Mouse (Mus musculus): ENCODE data around the gene Pxn.
A peak's percentile ranks its signal among the peaks of the same experiment; 100 is the strongest.
"Not testable (repeated sequence)": the region's sequence is repeated elsewhere in the genome, so short reads cannot be mapped to it uniquely, and the experiment has no call there.

Pxn gene

DNA sequence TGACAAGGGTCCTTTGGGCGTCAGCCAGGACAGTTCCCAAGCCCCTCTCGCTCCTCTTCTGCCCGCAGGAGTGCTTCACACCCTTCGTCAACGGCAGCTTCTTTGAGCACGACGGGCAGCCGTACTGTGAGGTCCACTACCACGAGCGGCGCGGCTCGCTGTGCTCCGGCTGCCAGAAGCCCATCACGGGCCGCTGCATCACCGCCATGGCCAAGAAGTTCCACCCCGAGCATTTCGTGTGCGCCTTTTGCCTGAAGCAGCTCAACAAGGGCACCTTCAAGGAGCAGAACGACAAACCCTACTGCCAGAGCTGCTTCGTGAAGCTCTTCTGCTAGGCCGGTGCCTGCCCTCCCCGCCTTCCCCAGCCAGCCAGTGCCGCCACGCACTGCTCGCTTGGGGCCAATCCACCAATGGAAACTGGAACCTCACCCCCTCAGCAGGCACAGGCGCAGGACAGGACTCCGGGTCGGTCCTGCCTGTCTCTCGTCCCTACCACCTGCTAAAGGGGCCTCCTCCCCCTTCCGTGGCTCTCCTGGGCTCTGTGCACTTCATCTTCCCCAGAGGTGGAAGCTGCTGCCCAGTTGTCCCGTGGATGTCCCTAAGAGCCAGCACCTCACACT is 47.4 kb downstream of the Pxn start:
- DNase-seq (ENCODE audit: low spot score in 2 of 2) = no peak

DNA sequence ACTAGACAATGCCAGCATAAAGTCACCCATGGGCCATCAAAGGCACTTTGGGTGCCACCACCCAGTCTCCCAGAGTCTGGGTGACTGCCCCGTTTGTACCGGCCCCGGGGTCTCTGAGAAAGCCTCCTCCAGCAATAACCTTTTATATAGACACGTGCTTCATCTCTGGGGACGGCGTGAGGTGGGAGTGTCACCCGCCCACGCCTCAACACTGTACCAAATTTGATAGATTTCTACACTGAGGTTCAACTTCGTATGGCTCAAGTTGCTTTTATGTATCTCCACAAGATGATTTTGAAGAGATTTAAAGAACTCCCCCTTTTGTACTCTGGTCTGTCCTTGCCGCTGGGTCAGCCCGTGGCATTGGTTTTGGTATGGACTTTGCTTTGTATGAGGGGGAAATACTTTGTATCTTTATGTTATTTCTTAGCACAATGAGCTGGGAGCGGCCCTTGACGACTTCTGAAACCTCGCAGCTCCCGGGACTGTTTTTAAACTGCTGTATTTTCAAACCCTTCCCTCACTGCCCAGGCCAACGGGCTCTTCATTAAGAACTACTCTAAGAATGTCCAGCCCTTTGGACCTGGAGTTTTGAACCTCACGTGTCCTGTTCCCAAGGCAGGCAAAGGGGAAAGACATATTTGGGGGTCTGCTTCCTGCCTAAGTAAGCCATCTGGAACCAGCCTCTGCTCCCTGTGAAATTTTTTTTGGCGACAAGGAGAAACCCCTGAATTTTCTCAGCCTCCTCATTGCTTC is 48.2 kb downstream of the Pxn start:
- no peak for DNase-seq (ENCODE audit: low spot score in 2 of 2)

- DNase-seq (ENCODE audit: low spot score in 2 of 2) = peak; percentile 74 to 76
These were observed 49.7 kb downstream of the Pxn start for GRCm38 (mm10) chr5:115556217-115556616.

GRCm38 (mm10) chr5:115558182-115558794 is 51.8 kb downstream of the Pxn start:
- no peak for DNase-seq (ENCODE audit: low spot score in 2 of 2)

DNA sequence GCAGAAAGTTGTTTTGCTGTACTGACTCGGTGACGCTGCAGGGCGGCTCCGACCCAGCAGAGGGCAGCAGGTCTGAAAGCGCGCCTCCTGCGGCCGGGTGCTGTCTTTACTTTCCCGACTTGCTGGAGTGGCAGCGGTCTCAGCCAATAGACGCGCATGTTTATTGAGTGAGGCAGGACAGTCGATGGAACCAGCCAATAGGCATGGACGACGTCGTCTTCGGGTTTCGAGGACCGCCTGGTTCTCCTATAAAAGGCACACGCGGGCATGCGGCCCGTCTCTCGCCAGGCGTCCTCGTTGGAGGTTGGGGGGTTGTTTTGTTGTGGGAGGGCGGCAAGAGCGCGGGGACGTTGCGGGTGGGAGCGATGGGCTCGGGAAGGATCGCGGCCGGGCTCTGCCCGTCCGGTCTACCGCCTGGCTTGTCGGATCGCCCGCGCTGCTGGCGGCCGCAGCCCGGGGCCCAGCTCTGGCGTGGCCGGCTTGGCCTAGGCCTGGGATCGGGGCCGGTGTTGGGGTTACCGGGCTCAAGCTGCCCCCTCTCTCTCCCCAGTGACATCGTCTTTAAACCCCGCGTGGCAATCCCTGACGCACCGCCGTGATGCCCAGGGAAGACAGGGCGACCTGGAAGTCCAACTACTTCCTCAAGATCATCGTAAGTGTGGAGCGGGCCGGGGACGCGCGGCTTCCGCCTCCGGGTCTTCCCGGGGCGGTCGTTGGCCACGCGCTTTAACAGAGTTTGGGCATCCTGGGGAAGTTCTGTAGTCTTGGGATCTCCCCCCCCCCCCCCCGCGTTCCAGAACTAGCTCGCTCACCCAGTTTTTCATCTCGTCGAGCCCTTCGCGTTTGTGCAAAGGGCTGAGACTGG is 53.0 kb downstream of the Pxn start, which contains the start of gene Rplp0:
Gene Rplp0 (plus strand): TSS at position 231 of the 865 bp plus-strand sequence.
- peak; percentile 100 for DNase-seq (ENCODE audit: low spot score in 2 of 2)

GRCm38 (mm10) chr5:115560336-115560905 is 53.9 kb downstream of the Pxn start:
- DNase-seq (ENCODE audit: low spot score in 2 of 2) = no peak

- DNase-seq (ENCODE audit: low spot score in 2 of 2) = no peak
These were observed 57.5 kb downstream of the Pxn start for GRCm38 (mm10) chr5:115563771-115564585.

GRCm38 (mm10) chr5:115564737-115565393 is 58.4 kb downstream of the Pxn start, which contains the start of gene Gcn1l1:
TSS of gene Gcn1l1 (plus strand) at chr5:115565254.
- peak; percentile 84 to 86 for DNase-seq (ENCODE audit: low spot score in 2 of 2)

DNA sequence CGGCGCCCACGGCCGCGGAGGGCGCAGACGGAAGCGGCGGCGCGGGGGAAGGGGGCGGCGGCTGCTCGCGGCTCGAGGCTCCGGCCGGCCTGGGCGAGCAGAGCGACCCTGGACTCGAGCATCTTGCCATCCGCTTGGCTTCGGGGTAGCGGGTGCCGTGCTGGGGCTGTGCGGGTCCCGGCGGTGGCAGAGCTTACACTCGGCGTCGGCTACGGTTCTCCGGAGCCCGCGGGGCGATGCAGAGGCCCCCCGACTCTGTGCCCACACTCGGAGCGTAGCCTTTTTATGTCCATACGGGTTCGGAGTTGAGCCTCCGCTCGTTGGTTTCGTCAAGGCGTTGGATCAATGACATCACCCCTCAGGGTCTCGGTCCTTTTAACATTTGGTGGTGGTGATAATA is 58.9 kb downstream of the Pxn start:
- DNase-seq (ENCODE audit: low spot score in 2 of 2) = no peak

- DNase-seq (ENCODE audit: low spot score in 2 of 2) = no peak
These were observed 62.2 kb downstream of the Pxn start for GRCm38 (mm10) chr5:115568681-115569080.

GRCm38 (mm10) chr5:115569308-115569707 is 62.8 kb downstream of the Pxn start:
- DNase-seq (ENCODE audit: low spot score in 2 of 2) = no peak

DNA sequence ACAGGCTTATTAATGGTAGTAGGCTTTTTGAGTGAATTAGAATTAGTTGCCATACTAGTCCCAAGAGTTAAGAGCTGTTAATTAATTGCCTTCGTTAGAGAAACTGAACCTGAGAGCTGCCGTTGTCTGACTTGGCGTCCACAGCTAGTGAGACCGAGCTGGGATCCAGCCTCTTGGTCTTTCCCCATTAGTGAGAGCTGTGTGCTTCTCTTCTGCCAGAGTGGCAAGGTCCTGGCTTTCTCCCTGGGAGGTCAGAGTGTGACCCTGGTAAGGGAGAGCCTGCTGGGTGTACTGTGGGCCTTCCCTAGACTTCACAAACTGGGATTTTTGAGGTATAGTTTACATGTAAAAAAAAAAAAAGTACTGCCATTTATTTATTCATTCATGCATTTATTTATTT is 63.2 kb downstream of the Pxn start:
- DNase-seq (ENCODE audit: low spot score in 2 of 2) = no peak

DNA sequence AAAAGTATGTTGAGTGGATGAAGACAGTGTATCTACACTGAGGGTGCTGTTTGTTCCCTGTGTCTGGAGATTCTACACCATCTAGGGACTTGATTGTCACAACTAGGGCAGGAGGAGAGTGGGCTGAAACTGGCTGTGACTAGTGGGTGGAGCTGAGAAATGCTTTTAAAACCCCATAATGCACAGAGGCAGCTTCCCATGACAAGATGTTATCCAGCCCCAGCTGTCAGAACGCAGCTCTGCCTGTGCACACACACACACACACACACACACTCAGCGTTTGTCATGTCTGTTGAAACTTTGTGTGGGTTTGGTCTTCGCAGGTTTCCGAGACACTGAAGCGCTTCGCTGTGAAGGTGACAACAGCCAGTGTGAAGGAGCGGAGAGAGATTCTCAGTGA is 64.6 kb downstream of the Pxn start:
- peak; percentile 57 to 77 for DNase-seq (ENCODE audit: low spot score in 2 of 2)

GRCm38 (mm10) chr5:115572679-115573535 is 66.4 kb downstream of the Pxn start:
- DNase-seq (ENCODE audit: low spot score in 2 of 2) = peak; percentile 45 to 61

DNA sequence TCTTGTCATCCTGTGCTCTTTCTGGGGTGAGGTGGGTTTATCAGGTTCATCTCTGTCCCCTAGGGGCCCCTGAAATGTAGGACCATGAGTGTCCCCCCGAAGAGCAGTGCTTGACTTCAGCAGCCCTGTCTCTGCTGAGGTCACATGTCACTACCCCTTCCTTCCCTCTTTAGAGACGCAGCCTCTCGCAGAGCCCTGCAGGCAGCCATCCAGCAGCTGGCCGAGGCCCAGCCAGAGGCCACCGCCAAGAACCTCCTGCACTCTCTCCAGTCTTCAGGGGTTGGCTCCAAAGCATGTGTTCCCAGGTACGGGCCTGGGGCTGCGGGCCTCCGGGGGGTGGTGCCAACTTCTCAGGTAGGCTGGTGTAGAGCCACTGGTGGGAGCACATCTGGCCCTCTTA is 68.5 kb downstream of the Pxn start:
- DNase-seq (ENCODE audit: low spot score in 2 of 2) = peak in 1 of 2 experiments; percentile 70

DNA sequence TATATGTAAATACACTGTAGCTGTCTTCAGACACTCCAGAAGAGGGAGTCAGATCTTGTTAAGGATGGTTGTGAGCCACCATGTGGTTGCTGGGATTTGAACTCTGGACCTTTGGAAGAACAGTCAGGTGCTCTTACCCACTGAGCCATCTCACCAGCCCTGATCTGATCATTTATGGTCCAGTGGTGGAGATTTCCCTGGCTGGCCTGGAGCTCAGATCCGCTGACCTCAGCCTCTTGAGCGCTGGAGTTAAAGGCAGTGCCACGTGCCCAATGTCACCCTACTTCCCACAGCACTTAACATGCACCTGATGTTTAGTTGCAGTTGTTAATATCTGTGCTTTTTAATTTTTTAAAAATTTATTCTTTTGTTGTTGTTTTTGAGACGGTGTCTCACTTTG is 71.2 kb downstream of the Pxn start:
- DNase-seq (ENCODE audit: low spot score in 2 of 2) = not testable (repeated sequence)

DNA sequence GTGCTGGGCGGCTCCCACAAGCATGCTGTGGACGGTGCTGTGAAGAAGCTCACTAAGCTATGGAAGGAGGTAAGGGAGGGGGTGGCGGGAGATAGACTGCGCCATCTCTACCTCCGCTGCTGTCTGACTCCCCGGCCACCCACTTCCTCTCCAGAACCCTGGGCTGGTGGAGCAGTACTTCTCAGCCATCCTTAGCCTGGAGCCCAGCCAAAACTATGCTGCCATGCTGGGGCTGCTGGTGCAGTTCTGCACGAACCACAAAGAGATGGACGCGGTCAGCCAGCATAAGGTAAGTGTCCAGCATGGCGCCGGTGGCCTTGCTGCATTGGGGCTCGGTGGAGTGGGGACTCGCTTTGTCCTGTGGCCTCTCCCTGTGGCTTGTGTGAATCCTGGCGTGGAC is 72.4 kb downstream of the Pxn start:
- peak in 1 of 2 experiments; percentile 45 for DNase-seq (ENCODE audit: low spot score in 2 of 2)

- no peak for DNase-seq (ENCODE audit: low spot score in 2 of 2)
These were observed 72.9 kb downstream of the Pxn start for GRCm38 (mm10) chr5:115579363-115579762.

All from right cerebral cortex, postnatal 10 days (tissue).